Mouse (Mus musculus): ENCODE measurements at regions not wholly inside any gene's neighbourhood (a gene's known extent, or its start where the extent isn't known, plus 50 kb on each side); places are given as distances from the start of the nearest gene placed in this dataset.

GRCm38 (mm10) chr13:6000559-6001217, 139.4 kb downstream of the Klf6 start:
- Histone ChIP-seq H3K27me3 (no peaks in the 10 kb centered on the region), H3K9me3 (replicated peaks) (no peaks in the 10 kb centered on the region), H3K36me3 (no peaks in the 10 kb centered on the region), H3K27ac (no peak overlapping the region), H3K4me1 (no peaks in the 10 kb centered on the region), H3K4me2 (replicated peaks) (no peak overlapping the region), H3K4me3 (no peak overlapping the region), H3K9ac (no peak overlapping the region)
- WGBS, result 82% methylated on average over 8 of the region's 8 CpGs
- ATAC-seq (ENCODE audit: low FRiP score), result 0 out of 2 replicates have a peak, but pooled peaks have one; percentile 35

- Histone ChIP-seq H3K4me2 (replicated peaks) (no peak overlapping the region), H3K27me3 (no peaks in the 10 kb centered on the region), H3K9me3 (replicated peaks) (no peaks in the 10 kb centered on the region), H3K4me3 (no peak overlapping the region), H3K4me1 (no peaks in the 10 kb centered on the region), H3K27ac (no peak overlapping the region), H3K9ac (no peak overlapping the region), H3K36me3 (no peaks in the 10 kb centered on the region)
- WGBS, result 77% methylated on average over 3 of the region's 3 CpGs
- no peak for ATAC-seq (ENCODE audit: low FRiP score)
These were observed 139.9 kb downstream of the Klf6 start for GRCm38 (mm10) chr13:6001218-6001564.

GRCm38 (mm10) chr13:6005901-6006300, 144.6 kb downstream of the Klf6 start:
- Histone ChIP-seq H3K36me3 (no peaks in the 10 kb centered on the region), H3K4me2 (replicated peaks) (no peak overlapping the region), H3K4me1 (no peaks in the 10 kb centered on the region), H3K9me3 (replicated peaks) (no peaks in the 10 kb centered on the region), H3K27me3 (no peaks in the 10 kb centered on the region), H3K4me3 (no peak overlapping the region), H3K27ac (no peak overlapping the region), H3K9ac (no peak overlapping the region)
- ATAC-seq (ENCODE audit: low FRiP score), result no peak
- 92% methylated on average over 6 of the region's 6 CpGs for WGBS

- Histone ChIP-seq H3K27me3 (no peaks in the 10 kb centered on the region), H3K4me2 (replicated peaks) (no peak overlapping the region), H3K36me3 (no peaks in the 10 kb centered on the region), H3K9me3 (replicated peaks) (no peaks in the 10 kb centered on the region), H3K4me3 (no peak overlapping the region), H3K4me1 (no peaks in the 10 kb centered on the region), H3K9ac (no peak overlapping the region), H3K27ac (no peak overlapping the region)
- 80% methylated on average over 1 of the region's 1 CpGs for WGBS
- no peak for ATAC-seq (ENCODE audit: low FRiP score)
These were observed 148.4 kb downstream of the Klf6 start for GRCm38 (mm10) chr13:6009671-6010070.

DNA sequence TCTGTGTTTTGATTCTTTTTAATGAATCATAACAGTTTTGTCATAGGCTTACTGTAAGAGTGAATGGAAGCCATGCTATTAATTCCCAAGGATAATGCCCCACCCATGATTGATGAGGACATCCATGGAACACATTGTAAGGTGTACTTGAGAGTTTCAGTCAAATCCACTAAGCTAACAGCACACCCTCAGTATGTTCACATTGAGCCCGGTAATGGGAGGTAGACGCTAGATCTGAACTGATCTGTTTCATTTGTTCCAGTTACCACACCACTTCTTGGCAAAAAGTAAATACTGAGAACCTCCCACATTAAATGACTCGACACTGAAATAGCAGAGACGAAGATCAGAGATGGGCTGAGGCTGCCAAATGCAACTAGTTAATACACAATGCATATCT, 165.9 kb downstream of the Klf6 start:
- WGBS, result 91% methylated on average over 4 of the region's 4 CpGs

DNA sequence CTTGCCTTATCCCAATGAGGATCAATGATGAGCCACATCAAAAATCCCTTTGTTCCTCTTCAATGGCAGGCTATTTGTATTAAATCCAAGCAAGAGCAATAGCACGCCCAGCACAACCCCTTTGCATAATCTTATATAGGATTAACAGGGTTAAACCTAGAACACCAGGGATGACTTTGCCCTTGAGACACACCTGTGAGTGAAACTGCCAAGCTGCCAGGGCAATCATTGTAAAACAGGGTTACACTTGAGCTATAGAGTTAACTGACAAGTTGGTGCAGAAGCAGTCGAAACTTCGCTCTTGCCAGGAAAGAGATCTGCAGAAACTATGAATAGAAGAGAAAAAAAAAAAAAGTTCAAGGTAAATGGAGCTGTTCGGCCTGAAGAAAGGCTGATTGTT, 167.6 kb downstream of the Klf6 start:
- Histone ChIP-seq H3K4me2 (replicated peaks) (no peak overlapping the region), H3K4me3 (no peak overlapping the region), H3K36me3 (no peaks in the 10 kb centered on the region), H3K27ac (no peak overlapping the region), H3K4me1 (no peaks in the 10 kb centered on the region), H3K27me3 (no peaks in the 10 kb centered on the region), H3K9ac (no peak overlapping the region), H3K9me3 (replicated peaks) (no peaks in the 10 kb centered on the region)
- 68% methylated on average over 4 of the region's 4 CpGs for WGBS
- no peak for ATAC-seq (ENCODE audit: low FRiP score)

More for the DNA sequence above, 165.9 kb downstream of the Klf6 start:
- Histone ChIP-seq H3K27me3 (no peaks in the 10 kb centered on the region), H3K4me2 (replicated peaks) (no peak overlapping the region), H3K9me3 (replicated peaks) (no peaks in the 10 kb centered on the region), H3K4me3 (no peak overlapping the region), H3K4me1 (no peaks in the 10 kb centered on the region), H3K27ac (no peak overlapping the region), H3K36me3 (no peaks in the 10 kb centered on the region), H3K9ac (no peak overlapping the region)
- no peak for ATAC-seq (ENCODE audit: low FRiP score)

GRCm38 (mm10) chr13:6029461-6029860, 168.2 kb downstream of the Klf6 start:
- no peaks in the 10 kb centered on the region for H3K9me3 ChIP-seq (replicated peaks)
- 66% methylated on average over 6 of the region's 6 CpGs for WGBS
- H3K36me3 ChIP-seq, result no peaks in the 10 kb centered on the region
- ATAC-seq (ENCODE audit: low FRiP score), result no peak
- H3K4me2 ChIP-seq (replicated peaks), result no peak overlapping the region
- H3K9ac ChIP-seq, result no peak overlapping the region
- no peak overlapping the region for H3K27ac ChIP-seq
- H3K4me1 ChIP-seq, result no peaks in the 10 kb centered on the region
- no peaks in the 10 kb centered on the region for H3K27me3 ChIP-seq
- H3K4me3 ChIP-seq, result no peak overlapping the region

GRCm38 (mm10) chr13:6030128-6030527, 168.8 kb downstream of the Klf6 start:
- WGBS, result 69% methylated on average over 2 of the region's 2 CpGs
- H3K9ac ChIP-seq, result no peak overlapping the region
- H3K27ac ChIP-seq, result no peak overlapping the region
- no peak overlapping the region for H3K4me3 ChIP-seq
- H3K36me3 ChIP-seq, result no peaks in the 10 kb centered on the region
- no peak for ATAC-seq (ENCODE audit: low FRiP score)
- H3K9me3 ChIP-seq (replicated peaks), result no peaks in the 10 kb centered on the region
- no peak overlapping the region for H3K4me2 ChIP-seq (replicated peaks)
- H3K27me3 ChIP-seq, result no peaks in the 10 kb centered on the region
- no peaks in the 10 kb centered on the region for H3K4me1 ChIP-seq

- H3K4me2 ChIP-seq (replicated peaks), result no peak overlapping the region
- no peaks in the 10 kb centered on the region for H3K36me3 ChIP-seq
- ATAC-seq (ENCODE audit: low FRiP score), result no peak
- H3K9me3 ChIP-seq (replicated peaks), result no peaks in the 10 kb centered on the region
- no peak overlapping the region for H3K4me3 ChIP-seq
- no peak overlapping the region for H3K27ac ChIP-seq
- 0 out of 2 replicates have a peak, but pooled peaks cover 3% of the 10 kb centered on the region for H3K4me1 ChIP-seq
- H3K27me3 ChIP-seq, result no peaks in the 10 kb centered on the region
- 50% methylated on average over 7 of the region's 7 CpGs for WGBS
- no peak overlapping the region for H3K9ac ChIP-seq
These were observed 178.8 kb downstream of the Klf6 start for GRCm38 (mm10) chr13:6040132-6040531.

GRCm38 (mm10) chr13:6040663-6041062, 179.4 kb downstream of the Klf6 start:
- Histone ChIP-seq H3K9ac (no peak overlapping the region), H3K9me3 (replicated peaks) (no peaks in the 10 kb centered on the region), H3K27me3 (no peaks in the 10 kb centered on the region), H3K36me3 (no peaks in the 10 kb centered on the region), H3K4me1 (0 out of 2 replicates have a peak, but pooled peaks cover 3% of the 10 kb centered on the region), H3K4me2 (replicated peaks) (no peak overlapping the region), H3K27ac (no peak overlapping the region), H3K4me3 (no peak overlapping the region)
- WGBS, result 85% methylated on average over 2 of the region's 2 CpGs
- ATAC-seq (ENCODE audit: low FRiP score), result no peak

- no peak for ATAC-seq (ENCODE audit: low FRiP score)
- no peak overlapping the region for H3K9ac ChIP-seq
- no peaks in the 10 kb centered on the region for H3K9me3 ChIP-seq (replicated peaks)
- WGBS, result 86% methylated on average over 6 of the region's 6 CpGs
- no peak overlapping the region for H3K27ac ChIP-seq
- no peaks in the 10 kb centered on the region for H3K36me3 ChIP-seq
- no peak overlapping the region for H3K4me3 ChIP-seq
- H3K4me2 ChIP-seq (replicated peaks), result no peak overlapping the region
- H3K4me1 ChIP-seq, result 0 out of 2 replicates have a peak, but pooled peaks cover 3% of the 10 kb centered on the region
- H3K27me3 ChIP-seq, result no peaks in the 10 kb centered on the region
These were observed 181.2 kb downstream of the Klf6 start for GRCm38 (mm10) chr13:6042495-6042894.

GRCm38 (mm10) chr13:6059515-6060228, 198.4 kb downstream of the Klf6 start:
- Histone ChIP-seq H3K27me3 (no peaks in the 10 kb centered on the region), H3K36me3 (no peaks in the 10 kb centered on the region), H3K4me2 (replicated peaks) (no peak overlapping the region), H3K4me1 (peaks cover 6% of the 10 kb centered on the region; the same call in 1 of the 2 replicates), H3K27ac (no peak overlapping the region), H3K9ac (no peak overlapping the region), H3K4me3 (no peak overlapping the region), H3K9me3 (replicated peaks) (no peaks in the 10 kb centered on the region)
- 46% methylated on average over 6 of the region's 6 CpGs for WGBS
- no peak for ATAC-seq (ENCODE audit: low FRiP score)
